Mouse (Mus musculus) adrenal gland, postnatal 0 days (tissue): Measurements from ENCODE around the gene Nfrkb. TPM values are rescaled to one million over a fixed set of nuclear protein-coding genes. Genes with fewer than 3 reads are reported as not detected.

ENCODE experiments used
- polyA plus RNA-seq: library from polyadenylated mRNA; unstranded; fragments of >200 nt; fragmentation: Nextera tagmentation; extraction: Ambion mirVana; gene quantifications from 2 replicates; pipeline ENCODE4 v1.2.1, GENCODE M21; 2015

Nfrkb gene
- polyA plus RNA-seq = 11.4 and 14.9 TPM in 2 replicates

GRCm38 (mm10) chr9:31385947-31386354 is at the start of gene Nfrkb:
Gene Nfrkb (plus strand): TSS chr9:31386192.

GRCm38 (mm10) chr9:31463692-31464474 is 77.9 kb downstream of the Nfrkb start, which contains the start of gene Tmem45b:
Gene Tmem45b (minus strand): TSS chr9:31464462.

Other genes starting within 250 kb of the Nfrkb start
- 309 and 503 TPM in 2 replicates for gene Aplp2, start 174.4 kb upstream of the Nfrkb start, polyA plus RNA-seq
- gene Prdm10, start 105.7 kb upstream of the Nfrkb start, polyA plus RNA-seq = 1.4 and 1.5 TPM in 2 replicates
- 0.72 and 1.6 TPM in 2 replicates for gene Tmem45b, start 78.3 kb downstream of the Nfrkb start, polyA plus RNA-seq